Mouse (Mus musculus): ENCODE measurements around the gene Gna12. TPM values are rescaled to one million over a fixed set of nuclear protein-coding genes. Genes with fewer than 3 reads are reported as not detected.

Gene Gna12
- polyA plus RNA-seq, 1 experiment, result 42.1 TPM

- no peak overlapping the region for H3ac ChIP-seq (ENCODE audit: control insufficient read depth, insufficient read length, low read depth)
- H3K79me2 ChIP-seq (ENCODE audit: control insufficient read depth, insufficient read depth), result no peaks in the 10 kb centered on the region
- H3K79me3 ChIP-seq (ENCODE audit: low read depth), result no peaks in the 10 kb centered on the region
- H3K36me3 ChIP-seq (ENCODE audit: control insufficient read depth, insufficient read depth), result no peaks in the 10 kb centered on the region
- peaks cover 12% of the 10 kb centered on the region for H3K27me3 ChIP-seq (ENCODE audit: control insufficient read depth, insufficient read depth, insufficient read length)
- no peak overlapping the region for H3K4me3 ChIP-seq (ENCODE audit: insufficient read depth, poor library complexity, severe bottlenecking)
- TF ChIP-seq CEBPB (IDR thresholded peaks at IDR 0.05; ENCODE audit: low read depth), result no peak
- no peak for TF ChIP-seq FOSL1 (IDR thresholded peaks at IDR 0.05; ENCODE audit: insufficient read depth, low read length, poor library complexity, severe bottlenecking)
- TF ChIP-seq USF1 (IDR thresholded peaks at IDR 0.05; ENCODE audit: low read depth), result no peak
- TF ChIP-seq MAX (IDR thresholded peaks at IDR 0.05), result no peak
- TF ChIP-seq CTCF (IDR thresholded peaks at IDR 0.05; ENCODE audit: control insufficient read depth, insufficient read depth, insufficient read length), result no peak
- no peak for TF ChIP-seq MYOD1 (IDR thresholded peaks at IDR 0.05; ENCODE audit: control insufficient read depth, insufficient read length, low read depth)
- TF ChIP-seq MYOG (IDR thresholded peaks at IDR 0.05; ENCODE audit: control insufficient read depth, extremely low read depth, insufficient read length), result no peak
These were observed 109.5 kb downstream of the Gna12 start for GRCm38 (mm10) chr5:140720773-140721172.

GRCm38 (mm10) chr5:140711040-140711439 lies 119.2 kb downstream of the Gna12 start:
- Histone ChIP-seq H3K79me3 (ENCODE audit: low read depth) (peaks cover under 1% of the 10 kb centered on the region), H3K79me2 (ENCODE audit: control insufficient read depth, insufficient read depth) (peaks cover 9% of the 10 kb centered on the region), H3K27me3 (ENCODE audit: control insufficient read depth, insufficient read depth, insufficient read length) (no peaks in the 10 kb centered on the region), H3K4me3 (ENCODE audit: insufficient read depth, poor library complexity, severe bottlenecking) (no peak overlapping the region), H3K36me3 (ENCODE audit: control insufficient read depth, insufficient read depth) (peaks cover 31% of the 10 kb centered on the region), H3ac (ENCODE audit: control insufficient read depth, insufficient read length, low read depth) (no peak overlapping the region)
- TF ChIP-seq CEBPB (IDR thresholded peaks at IDR 0.05; ENCODE audit: low read depth), result no peak
- no peak for TF ChIP-seq MYOD1 (IDR thresholded peaks at IDR 0.05; ENCODE audit: control insufficient read depth, insufficient read length, low read depth)
- TF ChIP-seq FOSL1 (IDR thresholded peaks at IDR 0.05; ENCODE audit: insufficient read depth, low read length, poor library complexity, severe bottlenecking), result no peak

- Histone ChIP-seq H3K79me2 (ENCODE audit: control insufficient read depth, insufficient read depth) (peaks cover 16% of the 10 kb centered on the region), H3ac (ENCODE audit: control insufficient read depth, insufficient read length, low read depth) (no peak overlapping the region), H3K27me3 (ENCODE audit: control insufficient read depth, insufficient read depth, insufficient read length) (no peaks in the 10 kb centered on the region), H3K79me3 (ENCODE audit: low read depth) (peaks cover 4% of the 10 kb centered on the region), H3K4me3 (ENCODE audit: insufficient read depth, poor library complexity, severe bottlenecking) (no peak overlapping the region), H3K36me3 (ENCODE audit: control insufficient read depth, insufficient read depth) (peaks cover 31% of the 10 kb centered on the region)
- TF ChIP-seq FOSL1 (IDR thresholded peaks at IDR 0.05; ENCODE audit: insufficient read depth, low read length, poor library complexity, severe bottlenecking) (no peak), MYOD1 (IDR thresholded peaks at IDR 0.05; ENCODE audit: control insufficient read depth, insufficient read length, low read depth) (no peak), MYOG (IDR thresholded peaks at IDR 0.05; ENCODE audit: control insufficient read depth, extremely low read depth, insufficient read length) (no peak), USF1 (IDR thresholded peaks at IDR 0.05; ENCODE audit: low read depth) (no peak), CTCF (IDR thresholded peaks at IDR 0.05; ENCODE audit: control insufficient read depth, insufficient read depth, insufficient read length) (no peak), MAX (IDR thresholded peaks at IDR 0.05) (no peak), CEBPB (IDR thresholded peaks at IDR 0.05; ENCODE audit: low read depth) (no peak)
These were observed 119.9 kb downstream of the Gna12 start for GRCm38 (mm10) chr5:140710315-140710714.

Other genes with a start within 250 kb of the Gna12 start
- gene Lfng, start 223.1 kb downstream of the Gna12 start, polyA plus RNA-seq (2012; fragmentation: generic; extraction: Trizol), result 18.7 TPM
- gene Ttyh3, start 181.4 kb downstream of the Gna12 start, polyA plus RNA-seq (2012; fragmentation: generic; extraction: Trizol), result 46.0 TPM
- 7.5 TPM for gene Iqce, start 128.1 kb downstream of the Gna12 start, polyA plus RNA-seq (2012; fragmentation: generic; extraction: Trizol)
- 9.4 TPM for gene Brat1, start 125.4 kb downstream of the Gna12 start, polyA plus RNA-seq (2012; fragmentation: generic; extraction: Trizol)
- gene Amz1, start 106.3 kb downstream of the Gna12 start, polyA plus RNA-seq (2012; fragmentation: generic; extraction: Trizol), result 0.43 TPM
- gene Card11, start 170.2 kb upstream of the Gna12 start, polyA plus RNA-seq (2012; fragmentation: generic; extraction: Trizol), result not detected

Data from C2C12 (cell line).